Mouse (Mus musculus) intestine, postnatal 0 days (tissue): ENCODE data around the gene Vsir. TPM values are rescaled to one million over a fixed set of nuclear protein-coding genes. Genes with fewer than 3 reads are reported as not detected.

Experiments used
- ATAC-seq: fragments of 200-750 bp; cut with Nextera tagmentation; 2 replicates; pipeline ENCODE4 v1.8.0; 2017; ENCODE audit warnings: mild to moderate bottlenecking, moderate TSS enrichment, moderate library complexity
- H3K27ac ChIP-seq: fragments of 300-500 bp; sonication (generic); 2 replicates; pipeline ENCODE4 v1.5.1; 2014; ENCODE audit warnings: mild to moderate bottlenecking, low read depth, low read length, moderate library complexity
- H3K27me3 ChIP-seq: fragments of 300-500 bp; sonication (generic); replicated peaks from 2 replicates; pipeline ENCODE4 v1.6.1; 2014; ENCODE audit warnings: low read length, mixed read lengths; ENCODE audit not compliant: control insufficient read depth, insufficient read depth
- H3K36me3 ChIP-seq: fragments of 300-500 bp; sonication (generic); 2 replicates; pipeline ENCODE4 v1.6.1; 2014; ENCODE audit warnings: mild to moderate bottlenecking, moderate library complexity; ENCODE audit not compliant: control insufficient read depth, insufficient read depth
- H3K4me1 ChIP-seq: fragments of 300-500 bp; sonication (generic); replicated peaks from 2 replicates; pipeline ENCODE4 v1.6.1; 2014; ENCODE audit warnings: antibody characterized with exemption, low read length, mixed read lengths; ENCODE audit not compliant: control insufficient read depth, insufficient read depth
- H3K4me2 ChIP-seq: fragments of 300-500 bp; sonication (generic); replicated peaks from 2 replicates; pipeline ENCODE4 v1.6.1; 2014; ENCODE audit warnings: low read depth, mild to moderate bottlenecking, moderate library complexity
- H3K4me3 ChIP-seq: fragments of 300-500 bp; sonication (generic); 2 replicates; pipeline ENCODE4 v1.5.1; 2014; ENCODE audit warnings: low read depth, low read length
- H3K9ac ChIP-seq: fragments of 300-500 bp; sonication (generic); 2 replicates; pipeline ENCODE4 v1.6.1; 2014; ENCODE audit warnings: mild to moderate bottlenecking, low read depth, low read length
- H3K9me3 ChIP-seq: fragments of 300-500 bp; sonication (generic); 2 replicates; pipeline ENCODE4 v1.6.1; 2016; ENCODE audit warnings: mixed run types; ENCODE audit not compliant: control insufficient read depth
- CTCF ChIP-seq: sonication (generic); IDR thresholded peaks from 2 replicates; pipeline ENCODE4 v1.5.1; 2016; ENCODE audit warnings: low read depth, mild to moderate bottlenecking, control low read depth, antibody characterized with exemption, moderate library complexity
- WGBS: fragments of 180-500 bp; shearing (Covaris S2); extraction: QIAGEN DNeasy Blood & Tissue Kit; methylation state at CpG from one replicate; pipeline ENCODE4 v1.1.7; 2014; 5-methylcytosine and 5-hydroxymethylcytosine counted together
- polyA plus RNA-seq: library from polyadenylated mRNA; unstranded; fragments of >200 nt; fragmentation: Nextera tagmentation; extraction: Ambion mirVana; gene quantifications from 2 replicates; pipeline ENCODE4 v1.2.1, GENCODE M21; 2015

Gene Vsir
- polyA plus RNA-seq, 1 experiment from 2014 or later: 9.7 TPM

GRCm38 (mm10) chr10:60389447-60389865 is 42.8 kb downstream of the Vsir start:
- ATAC-seq: no peak
- no peaks in the 10 kb centered on the region for H3K9me3 ChIP-seq
- no peaks in the 10 kb centered on the region for H3K36me3 ChIP-seq
- H3K9ac ChIP-seq: no peak overlapping the region
- TF ChIP-seq CTCF: no peak
- whole genome bisulfite sequencing: 22% methylated on average over 9 of the region's 9 CpGs
- no peak overlapping the region for H3K27ac ChIP-seq
- no peaks in the 10 kb centered on the region for H3K4me1 ChIP-seq
- H3K27me3 ChIP-seq: no peaks in the 10 kb centered on the region
- H3K4me3 ChIP-seq: no peak overlapping the region
- H3K4me2 ChIP-seq: no peak overlapping the region

GRCm38 (mm10) chr10:60390177-60390903 is 43.7 kb downstream of the Vsir start:
- H3K4me3 ChIP-seq: no peak overlapping the region
- no peak overlapping the region for H3K27ac ChIP-seq
- ATAC-seq: no peak
- H3K4me2 ChIP-seq: no peak overlapping the region
- no peaks in the 10 kb centered on the region for H3K27me3 ChIP-seq
- no peak for TF ChIP-seq CTCF
- H3K9ac ChIP-seq: no peak overlapping the region
- H3K9me3 ChIP-seq: no peaks in the 10 kb centered on the region
- no peaks in the 10 kb centered on the region for H3K4me1 ChIP-seq
- H3K36me3 ChIP-seq: no peaks in the 10 kb centered on the region
- 64% methylated on average over 6 of the region's 6 CpGs for WGBS

- Histone ChIP-seq H3K4me2 (no peak overlapping the region), H3K4me1 (no peaks in the 10 kb centered on the region), H3K27ac (no peak overlapping the region), H3K4me3 (no peak overlapping the region), H3K9ac (no peak overlapping the region), H3K36me3 (no peaks in the 10 kb centered on the region), H3K27me3 (no peaks in the 10 kb centered on the region), H3K9me3 (no peaks in the 10 kb centered on the region)
- no peak for ATAC-seq
- WGBS: 70% methylated on average over 5 of the region's 5 CpGs
- no peak for TF ChIP-seq CTCF
Measured at GRCm38 (mm10) chr10:60390904-60391420, 44.3 kb downstream of the Vsir start.

- Histone ChIP-seq H3K9me3 (no peaks in the 10 kb centered on the region), H3K27ac (no peak overlapping the region), H3K36me3 (no peaks in the 10 kb centered on the region), H3K9ac (no peak overlapping the region), H3K4me3 (no peak overlapping the region), H3K4me2 (no peak overlapping the region), H3K27me3 (no peaks in the 10 kb centered on the region), H3K4me1 (no peaks in the 10 kb centered on the region)
- no peak for ATAC-seq
- no peak for TF ChIP-seq CTCF
- WGBS: 94% methylated on average over 9 of the region's 9 CpGs
Measured at GRCm38 (mm10) chr10:60391661-60392060, 45.0 kb downstream of the Vsir start.

GRCm38 (mm10) chr10:60394936-60395335 is 48.3 kb downstream of the Vsir start:
- Histone ChIP-seq H3K27me3 (no peaks in the 10 kb centered on the region), H3K9me3 (no peaks in the 10 kb centered on the region), H3K27ac (no peak overlapping the region), H3K4me1 (no peaks in the 10 kb centered on the region), H3K36me3 (no peaks in the 10 kb centered on the region), H3K9ac (no peak overlapping the region), H3K4me2 (no peak overlapping the region), H3K4me3 (no peak overlapping the region)
- no peak for TF ChIP-seq CTCF
- no peak for ATAC-seq
- WGBS: 66% methylated on average over 7 of the region's 7 CpGs

- H3K4me2 ChIP-seq: no peak overlapping the region
- no peak for TF ChIP-seq CTCF
- H3K4me3 ChIP-seq: no peak overlapping the region
- H3K36me3 ChIP-seq: no peaks in the 10 kb centered on the region
- no peak for ATAC-seq
- no peaks in the 10 kb centered on the region for H3K4me1 ChIP-seq
- H3K27ac ChIP-seq: no peak overlapping the region
- H3K27me3 ChIP-seq: no peaks in the 10 kb centered on the region
- no peaks in the 10 kb centered on the region for H3K9me3 ChIP-seq
- 78% methylated on average over 5 of the region's 5 CpGs for WGBS
- H3K9ac ChIP-seq: no peak overlapping the region
Measured at GRCm38 (mm10) chr10:60395605-60396004, 49.0 kb downstream of the Vsir start.
